Mouse (Mus musculus): ENCODE data around the gene Gp1bb. TPM values are rescaled to one million over a fixed set of nuclear protein-coding genes. Genes with fewer than 3 reads are reported as not detected.

The Gp1bb gene
- polyA plus RNA-seq, 1 experiment from 2014 or later, result 12.7 TPM

DNA sequence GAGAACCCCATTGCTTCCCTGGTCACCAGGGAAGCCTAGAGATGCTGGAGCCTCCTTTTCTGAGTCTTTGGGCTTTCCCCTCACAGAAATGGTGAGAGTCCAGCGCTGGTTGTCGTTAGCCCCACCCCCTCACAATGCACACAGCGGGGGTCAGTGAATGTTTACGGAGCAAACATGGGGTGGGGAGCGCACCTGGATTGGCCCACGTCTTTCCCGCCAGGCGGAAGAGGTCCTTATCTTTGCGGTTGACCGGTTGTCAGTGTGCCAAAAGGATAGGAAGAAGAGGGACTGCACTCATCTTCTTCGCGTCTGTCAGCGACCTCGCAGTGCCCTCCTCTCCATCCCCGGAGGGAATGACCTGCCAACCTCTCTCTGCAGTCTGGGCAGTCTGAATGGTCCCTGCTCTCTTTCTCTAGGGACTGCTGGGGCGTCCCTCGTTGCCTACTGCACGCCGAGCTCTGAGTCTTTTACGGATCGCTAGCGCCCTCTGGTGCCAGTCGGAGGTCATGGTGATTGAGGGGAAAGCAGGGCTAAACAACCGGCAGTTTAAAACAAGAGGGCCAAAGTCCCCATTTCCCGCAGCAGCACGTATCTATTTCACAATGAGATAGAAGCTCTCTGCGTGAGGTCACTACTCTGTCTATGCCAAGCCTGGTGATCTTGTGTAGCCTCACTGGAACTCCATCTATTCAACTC, 4.7 kb downstream of the Gp1bb start:
- Histone ChIP-seq H3K4me1 (peaks cover 34% of the 10 kb centered on the region), H3K27ac (no peak overlapping the region), H3K36me3 (peaks cover 6% of the 10 kb centered on the region), H3K9me3 (no peaks in the 10 kb centered on the region), H3K4me3 (no peak overlapping the region; the same call in 1 of the 2 replicates), H3K9ac (peak overlapping the region; percentile 33; the same call in 1 of the 2 replicates), H3K27me3 (replicated peaks) (peaks cover 47% of the 10 kb centered on the region), H3K4me2 (replicated peaks) (peak overlapping the region; percentile 58)
- 2% methylated on average over 27 of the region's 27 CpGs for WGBS
- ATAC-seq (ENCODE audit: low FRiP score, low read depth), result peak; percentile 63

DNA sequence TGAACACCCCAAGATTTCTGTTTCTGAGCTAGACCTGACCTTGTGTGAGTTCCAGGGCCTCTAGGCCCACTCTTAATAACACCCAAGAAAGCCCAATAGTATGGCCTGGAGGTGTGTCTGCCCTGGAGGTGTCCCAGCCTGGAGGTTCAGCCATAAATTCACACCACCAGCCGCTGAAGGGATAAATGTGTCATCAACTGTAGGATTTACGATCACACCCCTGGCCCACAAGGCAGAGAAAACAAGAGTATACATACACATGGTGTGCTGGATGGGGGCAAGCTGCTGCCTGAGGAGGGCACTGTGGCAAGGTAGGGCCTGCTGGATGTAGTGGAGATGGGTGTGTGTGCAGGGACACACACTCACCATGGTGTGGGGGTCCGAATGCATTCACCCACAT, 8.9 kb downstream of the Gp1bb start:
- Histone ChIP-seq H3K4me3 (no peak overlapping the region), H3K27me3 (replicated peaks) (peaks cover 22% of the 10 kb centered on the region), H3K36me3 (no peaks in the 10 kb centered on the region), H3K4me1 (peaks cover 39% of the 10 kb centered on the region), H3K9me3 (no peaks in the 10 kb centered on the region), H3K4me2 (replicated peaks) (no peak overlapping the region), H3K27ac (no peak overlapping the region), H3K9ac (no peak overlapping the region)
- no peak for ATAC-seq (ENCODE audit: low FRiP score, low read depth)
- 65% methylated on average over 3 of the region's 3 CpGs for WGBS

DNA sequence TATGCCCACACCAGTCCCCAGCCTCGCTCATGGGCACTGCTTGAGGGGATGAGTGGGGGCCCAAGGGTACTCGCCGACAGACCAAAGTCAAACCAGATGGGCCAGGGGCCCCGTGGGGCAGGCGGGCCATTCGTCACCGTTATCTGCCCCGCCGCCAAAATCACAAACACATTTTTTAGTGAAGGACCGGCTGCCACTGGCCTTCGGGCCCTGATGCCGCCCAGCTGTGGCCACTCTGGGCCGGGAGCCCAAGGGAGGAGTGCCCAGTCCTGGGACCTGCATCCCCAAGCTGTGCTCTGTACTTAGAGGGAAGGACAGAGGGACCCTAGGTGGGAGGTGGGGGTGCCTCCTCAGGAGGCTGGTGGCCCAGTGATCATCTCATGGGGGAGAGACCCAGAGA, 10.5 kb downstream of the Gp1bb start:
- Histone ChIP-seq H3K9me3 (no peaks in the 10 kb centered on the region), H3K27me3 (replicated peaks) (peaks cover 24% of the 10 kb centered on the region), H3K4me2 (replicated peaks) (no peak overlapping the region), H3K27ac (no peak overlapping the region), H3K4me3 (no peak overlapping the region), H3K36me3 (no peaks in the 10 kb centered on the region), H3K4me1 (peaks cover 35% of the 10 kb centered on the region), H3K9ac (no peak overlapping the region)
- WGBS, result 53% methylated on average over 13 of the region's 13 CpGs
- 0 out of 2 replicates have a peak, but pooled peaks have one; percentile 31 for ATAC-seq (ENCODE audit: low FRiP score, low read depth)

DNA sequence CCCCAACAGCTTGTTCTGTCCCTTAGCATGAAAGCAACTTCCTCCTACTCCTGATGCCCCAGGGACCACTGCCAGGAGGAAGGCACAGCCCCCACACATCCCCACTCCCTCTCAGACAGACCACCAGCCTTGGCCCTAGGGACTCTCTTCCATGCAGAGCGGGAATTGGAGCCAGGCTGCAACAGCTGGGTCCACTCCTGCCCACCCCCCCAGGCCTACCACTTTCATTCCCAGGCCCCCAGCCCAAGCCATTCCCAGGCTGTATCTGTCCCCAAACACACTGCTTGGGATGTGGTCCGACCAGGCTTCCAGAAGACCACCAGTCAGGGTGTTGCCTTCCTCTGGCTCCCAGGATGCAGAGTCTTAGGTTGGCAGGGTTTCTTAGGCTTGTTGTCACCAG, 13.1 kb downstream of the Gp1bb start:
- H3K27me3 ChIP-seq (replicated peaks), result peaks cover 24% of the 10 kb centered on the region
- 70% methylated on average over 2 of the region's 2 CpGs for WGBS

DNA sequence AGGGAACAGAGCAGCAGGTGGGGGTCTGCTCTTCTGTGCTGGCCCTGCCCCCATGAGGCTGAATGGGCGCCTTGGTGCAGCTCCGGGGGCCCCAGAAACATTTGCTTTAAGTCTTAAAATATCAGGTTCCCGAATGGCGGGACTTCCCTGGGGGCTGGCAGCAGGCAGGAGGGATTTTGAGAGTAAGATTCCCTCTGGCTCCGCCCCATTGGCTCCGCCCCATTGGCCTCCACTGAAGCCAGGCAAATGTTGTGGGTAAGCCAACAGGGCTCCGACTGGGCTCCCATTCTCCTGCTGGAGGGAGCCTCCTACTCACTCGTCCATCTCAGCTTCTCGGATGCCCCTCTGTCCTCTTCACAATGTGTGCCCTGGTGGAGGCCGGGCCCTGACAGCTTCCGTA, 14.0 kb downstream of the Gp1bb start:
- H3K4me2 ChIP-seq (replicated peaks), result peak overlapping the region; percentile 26; the same call in 1 of the 2 replicates
- 7% methylated on average over 11 of the region's 11 CpGs for WGBS
- no peak overlapping the region for H3K9ac ChIP-seq
- no peaks in the 10 kb centered on the region for H3K9me3 ChIP-seq
- no peak overlapping the region for H3K4me3 ChIP-seq
- no peak for ATAC-seq (ENCODE audit: low FRiP score, low read depth)
- peaks cover 31% of the 10 kb centered on the region for H3K4me1 ChIP-seq
- H3K27ac ChIP-seq, result no peak overlapping the region
- H3K27me3 ChIP-seq (replicated peaks), result peaks cover 24% of the 10 kb centered on the region
- H3K36me3 ChIP-seq, result no peaks in the 10 kb centered on the region

More for the DNA sequence above, 13.1 kb downstream of the Gp1bb start:
- H3K9ac ChIP-seq, result no peak overlapping the region
- peaks cover 31% of the 10 kb centered on the region for H3K4me1 ChIP-seq
- no peak overlapping the region for H3K27ac ChIP-seq
- no peak overlapping the region for H3K4me3 ChIP-seq
- no peak for ATAC-seq (ENCODE audit: low FRiP score, low read depth)
- no peaks in the 10 kb centered on the region for H3K36me3 ChIP-seq
- H3K4me2 ChIP-seq (replicated peaks), result no peak overlapping the region
- no peaks in the 10 kb centered on the region for H3K9me3 ChIP-seq

DNA sequence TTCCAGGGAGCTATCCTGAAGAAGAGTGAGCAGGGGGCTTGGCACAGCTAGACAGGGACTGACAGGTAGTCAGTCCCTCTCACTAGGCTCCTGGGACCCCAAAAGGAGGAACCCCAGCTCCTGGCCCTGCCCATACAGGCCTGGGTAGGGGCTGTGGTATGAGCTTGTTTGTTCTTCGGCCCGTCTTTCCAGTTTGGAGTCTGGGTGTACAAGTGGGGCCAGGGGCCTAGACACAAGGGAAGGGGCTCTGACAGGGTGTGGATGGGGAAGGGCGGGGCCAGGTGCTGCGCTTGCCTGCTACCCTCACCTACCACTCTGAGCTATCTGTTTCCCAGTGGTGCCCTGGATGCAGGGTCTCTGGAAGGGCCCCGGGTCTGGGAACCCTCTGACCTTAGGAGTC, 16.5 kb downstream of the Gp1bb start:
- 80% methylated on average over 5 of the region's 5 CpGs for WGBS
- Histone ChIP-seq H3K4me1 (peaks cover 11% of the 10 kb centered on the region), H3K4me2 (replicated peaks) (no peak overlapping the region), H3K27me3 (replicated peaks) (peaks cover 22% of the 10 kb centered on the region), H3K36me3 (no peaks in the 10 kb centered on the region), H3K4me3 (no peak overlapping the region), H3K27ac (no peak overlapping the region), H3K9ac (no peak overlapping the region), H3K9me3 (no peaks in the 10 kb centered on the region)
- no peak for ATAC-seq (ENCODE audit: low FRiP score, low read depth)

DNA sequence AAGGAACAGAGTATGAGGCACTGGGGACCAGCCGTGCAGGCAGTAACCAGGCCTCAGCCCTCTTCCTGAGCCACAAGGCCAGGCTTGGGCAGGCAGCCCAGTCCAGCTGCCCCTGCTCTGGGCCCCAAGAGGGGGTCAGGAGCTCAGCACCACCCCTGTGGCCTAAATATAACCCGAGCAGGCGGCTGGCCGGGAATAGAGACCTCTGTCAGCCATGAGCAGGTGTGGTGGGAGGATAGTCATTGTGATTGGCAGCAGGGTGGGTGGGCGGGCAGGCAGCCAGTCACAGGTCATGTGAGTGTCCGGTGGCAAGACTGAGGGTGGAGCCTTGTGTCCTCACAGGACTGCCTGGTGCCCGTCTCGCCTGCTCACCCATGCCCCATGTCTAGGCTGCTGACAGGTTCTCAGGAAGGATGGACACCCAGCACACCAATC, 17.9 kb downstream of the Gp1bb start:
- Histone ChIP-seq H3K27me3 (replicated peaks) (0 out of 2 replicates have a peak, but pooled peaks cover 16% of the 10 kb centered on the region), H3K27ac (no peak overlapping the region), H3K4me2 (replicated peaks) (no peak overlapping the region), H3K4me3 (no peak overlapping the region), H3K36me3 (no peaks in the 10 kb centered on the region), H3K9ac (no peak overlapping the region), H3K4me1 (peaks cover 11% of the 10 kb centered on the region), H3K9me3 (no peaks in the 10 kb centered on the region)
- 61% methylated on average over 8 of the region's 8 CpGs for WGBS
- no peak for ATAC-seq (ENCODE audit: low FRiP score, low read depth)

DNA sequence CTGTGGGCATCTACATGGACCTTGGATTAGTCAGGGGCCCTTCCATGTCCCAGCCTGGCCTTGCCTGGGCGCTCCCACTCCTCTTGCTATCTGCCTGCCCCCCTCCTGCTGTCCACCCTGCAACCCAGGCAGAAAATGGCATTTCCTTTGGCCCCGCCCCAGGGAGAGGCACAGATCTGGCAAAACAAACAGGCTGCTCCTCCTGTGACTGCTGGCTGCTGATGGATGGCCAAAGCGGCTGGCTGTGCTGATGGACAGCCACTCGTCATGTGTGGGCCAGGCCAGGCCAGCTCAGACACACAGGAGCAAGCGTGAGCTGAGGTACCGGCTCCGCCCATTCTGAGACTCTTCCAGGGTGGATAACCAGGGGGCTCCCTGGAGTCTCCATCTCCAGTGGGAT, 20.8 kb downstream of the Gp1bb start:
- Histone ChIP-seq H3K4me2 (replicated peaks) (no peak overlapping the region), H3K36me3 (no peaks in the 10 kb centered on the region), H3K4me1 (peaks cover 3% of the 10 kb centered on the region; the same call in 1 of the 2 replicates), H3K27me3 (replicated peaks) (peaks cover 11% of the 10 kb centered on the region; the same call in 1 of the 2 replicates), H3K9ac (no peak overlapping the region), H3K9me3 (no peaks in the 10 kb centered on the region), H3K27ac (no peak overlapping the region), H3K4me3 (no peak overlapping the region)
- 55% methylated on average over 7 of the region's 7 CpGs for WGBS
- ATAC-seq (ENCODE audit: low FRiP score, low read depth), result no peak

DNA sequence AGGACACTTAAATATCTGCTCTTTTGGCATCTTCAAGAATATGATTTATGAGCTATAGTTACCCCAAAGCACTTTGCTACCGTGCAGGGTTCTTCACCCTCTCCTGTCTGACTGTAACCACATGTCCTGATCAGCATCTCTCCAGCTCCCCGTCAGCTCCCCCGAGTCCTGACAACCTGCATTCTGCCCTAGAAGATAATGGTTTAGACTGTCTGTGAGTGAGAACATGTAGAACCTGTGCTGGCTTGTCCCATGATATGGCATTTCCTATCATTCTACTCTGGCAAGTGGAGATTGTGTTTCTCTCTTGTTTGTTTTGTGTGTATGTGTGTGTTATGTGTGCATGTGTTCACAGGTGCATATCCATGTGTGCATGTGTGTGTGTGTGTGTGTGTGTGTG, 24.2 kb downstream of the Gp1bb start:
- no peaks in the 10 kb centered on the region for H3K4me1 ChIP-seq
- H3K9me3 ChIP-seq, result no peaks in the 10 kb centered on the region
- whole genome bisulfite sequencing, result 86% methylated on average over 3 of the region's 3 CpGs
- no peak overlapping the region for H3K9ac ChIP-seq
- H3K27ac ChIP-seq, result no peak overlapping the region
- H3K36me3 ChIP-seq, result no peaks in the 10 kb centered on the region
- H3K27me3 ChIP-seq (replicated peaks), result peaks cover 34% of the 10 kb centered on the region
- no peak overlapping the region for H3K4me2 ChIP-seq (replicated peaks)
- ATAC-seq (ENCODE audit: low FRiP score, low read depth), result no peak
- H3K4me3 ChIP-seq, result no peak overlapping the region

DNA sequence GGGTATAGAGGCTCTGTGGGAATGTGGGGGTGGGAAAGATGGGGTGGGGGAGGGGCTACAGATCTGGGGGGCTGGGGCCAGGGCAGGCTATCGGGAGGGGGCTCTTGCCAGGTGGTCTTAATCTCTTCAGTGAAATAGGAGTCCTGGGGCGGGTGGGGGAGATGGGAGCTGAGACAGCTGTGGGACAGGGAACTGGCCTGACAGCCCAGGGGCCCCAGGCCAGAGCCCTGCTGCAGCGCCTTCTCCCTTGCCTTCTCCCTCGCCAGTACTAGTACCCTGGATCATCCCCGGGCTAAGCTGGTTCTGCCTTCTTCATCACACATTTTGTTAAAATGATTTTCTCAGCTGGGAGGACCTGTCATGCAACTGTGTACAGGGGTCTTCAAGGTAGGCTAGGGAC, 25.9 kb downstream of the Gp1bb start:
- H3K4me3 ChIP-seq, result no peak overlapping the region
- peaks cover 49% of the 10 kb centered on the region for H3K27me3 ChIP-seq (replicated peaks)
- no peak overlapping the region for H3K9ac ChIP-seq
- H3K27ac ChIP-seq, result no peak overlapping the region
- WGBS, result 53% methylated on average over 5 of the region's 5 CpGs
- H3K9me3 ChIP-seq, result no peaks in the 10 kb centered on the region
- H3K4me2 ChIP-seq (replicated peaks), result no peak overlapping the region
- no peaks in the 10 kb centered on the region for H3K36me3 ChIP-seq
- H3K4me1 ChIP-seq, result peaks cover 5% of the 10 kb centered on the region; the same call in 1 of the 2 replicates
- ATAC-seq (ENCODE audit: low FRiP score, low read depth), result no peak

DNA sequence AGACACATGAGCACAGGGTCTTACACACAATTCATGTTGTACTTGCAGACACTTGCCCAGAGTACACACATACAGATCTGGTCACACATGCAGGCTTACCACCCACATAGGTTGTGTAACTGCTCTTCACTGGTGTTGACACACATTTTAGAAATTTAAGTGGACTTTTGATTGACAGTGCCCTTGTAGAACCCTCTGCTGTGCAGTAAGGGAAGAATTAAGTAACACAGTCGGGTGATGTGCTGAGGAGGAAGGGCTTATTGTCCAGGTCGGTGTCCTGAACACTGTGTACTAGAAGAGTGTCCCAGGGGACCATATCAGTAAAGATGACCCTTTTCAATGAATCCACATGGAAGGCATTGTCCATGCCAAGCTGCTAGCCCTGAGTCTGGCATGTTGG, 28.3 kb downstream of the Gp1bb start:
- ATAC-seq (ENCODE audit: low FRiP score, low read depth), result no peak
- Histone ChIP-seq H3K27me3 (replicated peaks) (peaks cover 69% of the 10 kb centered on the region), H3K9ac (no peak overlapping the region), H3K4me2 (replicated peaks) (no peak overlapping the region), H3K36me3 (no peaks in the 10 kb centered on the region), H3K27ac (no peak overlapping the region), H3K4me3 (no peak overlapping the region), H3K9me3 (no peaks in the 10 kb centered on the region), H3K4me1 (peaks cover 12% of the 10 kb centered on the region)
- 77% methylated on average over 2 of the region's 2 CpGs for WGBS

DNA sequence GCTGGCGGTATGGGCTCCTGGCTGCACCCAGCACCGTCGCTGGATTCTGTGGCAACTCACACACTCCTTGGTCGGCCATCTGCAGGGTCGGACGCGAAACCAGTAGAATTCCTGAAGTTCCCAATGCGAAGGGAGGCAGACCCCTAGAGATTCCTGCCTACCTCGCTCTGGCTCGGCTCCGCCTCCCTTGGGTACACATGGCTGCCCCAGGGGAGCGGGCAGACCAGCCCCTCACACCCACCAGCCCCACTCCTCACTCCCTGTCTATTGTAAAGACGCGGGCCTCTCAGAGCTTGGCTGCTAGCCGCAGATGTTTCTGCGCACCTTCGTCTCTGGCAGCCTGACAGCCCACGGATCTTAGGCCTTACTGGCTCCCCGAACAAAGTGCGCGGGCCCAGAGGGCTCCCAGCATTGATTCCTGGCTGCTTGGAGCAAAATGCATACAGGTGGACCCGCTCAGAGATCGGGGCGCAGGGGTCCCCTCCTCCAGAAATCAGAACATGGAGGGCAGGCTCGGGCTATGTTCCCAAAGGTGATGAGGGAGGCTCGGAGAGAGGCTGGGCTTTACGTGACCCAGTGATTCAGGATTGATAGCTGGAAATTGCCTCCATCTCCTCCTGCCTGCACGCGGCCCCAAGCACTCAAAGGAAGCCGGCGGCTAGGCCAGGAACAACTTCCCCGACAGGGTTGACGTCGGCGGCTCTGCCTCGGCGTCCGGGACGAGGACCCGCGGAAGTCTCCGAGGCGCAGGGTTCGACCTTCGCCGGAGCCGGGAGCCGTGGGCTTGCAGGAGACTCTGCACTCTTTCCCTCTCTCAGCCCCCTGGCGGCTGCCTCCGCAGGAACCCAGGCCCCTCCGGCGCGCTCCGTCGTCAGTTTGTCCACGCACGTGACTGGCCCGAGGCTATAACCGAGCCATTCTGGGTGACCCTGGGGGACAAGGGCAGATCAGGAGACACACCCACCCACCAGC, 30.9 kb downstream of the Gp1bb start:
- Histone ChIP-seq H3K9me3 (no peaks in the 10 kb centered on the region), H3K9ac (no peak overlapping the region), H3K27ac (no peak overlapping the region), H3K36me3 (no peaks in the 10 kb centered on the region), H3K27me3 (replicated peaks) (peaks cover 86% of the 10 kb centered on the region), H3K4me1 (peaks cover 22% of the 10 kb centered on the region), H3K4me3 (0 out of 2 replicates have a peak overlapping the region, but pooled peaks have one; percentile 11), H3K4me2 (replicated peaks) (peak overlapping the region; percentile 45)
- under 1% methylated on average over 59 of the region's 59 CpGs for WGBS
- 0 out of 2 replicates have a peak, but pooled peaks have one; percentile 17 for ATAC-seq (ENCODE audit: low FRiP score, low read depth)

Measured in neural tube, embryonic 12.5 days (tissue).